Mouse (Mus musculus) ES-CJ7 (cell line): ENCODE results near the gene Ogfod3.
A peak's percentile ranks its signal among the peaks of the same experiment; 100 is the strongest.

Source experiments
- DNase-seq: peaks from one replicate; pipeline ENCODE4 v3.0.0; 2011; ENCODE audit warnings: low read depth, low spot score

Gene Ogfod3

DNA sequence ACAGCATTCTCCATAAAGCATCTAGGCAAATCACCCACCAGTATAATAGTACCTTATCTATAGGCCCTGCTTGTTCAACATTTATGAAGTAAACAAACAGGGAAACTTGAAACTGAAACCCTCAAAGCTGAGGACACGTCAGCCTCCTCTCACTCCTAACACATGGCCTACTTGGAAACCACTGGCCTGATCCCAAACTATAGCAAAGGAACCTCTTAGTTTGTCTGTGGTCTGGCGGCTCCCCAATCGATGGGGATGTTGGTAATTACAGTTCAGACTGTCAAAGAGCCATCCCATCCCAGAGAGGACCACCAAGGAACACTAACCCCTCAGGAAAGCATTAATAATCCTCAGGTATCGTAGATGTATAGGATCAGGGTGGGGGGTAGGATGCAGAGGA lies 4.7 kb downstream of the Ogfod3 start:
- no peak for DNase-seq

DNA sequence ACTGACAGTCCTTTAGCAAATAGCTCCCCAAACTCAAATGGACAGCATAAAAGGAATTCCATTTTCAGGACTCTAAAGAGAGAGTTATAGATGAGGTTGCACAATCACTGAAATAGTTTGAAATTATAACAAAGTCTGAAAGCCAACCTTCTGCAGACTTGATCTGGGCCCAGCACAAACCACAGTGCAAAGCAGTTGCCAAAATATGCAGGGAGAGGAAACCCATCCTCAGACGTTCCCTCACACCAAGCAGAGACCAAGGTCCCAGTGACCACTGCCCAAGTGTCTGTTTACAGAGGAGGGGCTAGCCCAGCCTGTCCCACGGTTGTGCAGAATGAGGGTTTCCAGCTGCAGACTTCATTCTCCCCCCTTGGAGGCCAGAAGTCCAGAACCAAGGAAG lies 5.9 kb downstream of the Ogfod3 start:
- no peak for DNase-seq

DNA sequence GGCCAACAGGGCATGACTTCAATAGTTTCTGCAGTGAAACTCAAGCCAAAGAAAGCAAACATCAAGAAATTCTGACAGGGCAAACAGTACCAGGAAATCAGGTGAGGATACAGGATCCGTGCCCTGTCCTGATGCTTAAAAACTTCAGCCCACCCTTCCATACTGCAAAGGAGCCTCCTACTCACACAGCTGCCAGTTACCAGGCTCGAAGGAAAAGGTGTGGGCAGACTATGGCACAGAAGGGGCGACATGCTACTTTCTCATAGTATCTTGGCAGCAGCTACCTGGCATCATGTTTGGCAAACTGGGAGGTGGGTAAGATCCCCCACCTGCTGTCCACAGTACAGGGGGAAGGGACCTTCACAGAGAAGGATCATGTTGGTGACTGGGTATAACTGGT lies 11.1 kb downstream of the Ogfod3 start:
- no peak for DNase-seq

DNA sequence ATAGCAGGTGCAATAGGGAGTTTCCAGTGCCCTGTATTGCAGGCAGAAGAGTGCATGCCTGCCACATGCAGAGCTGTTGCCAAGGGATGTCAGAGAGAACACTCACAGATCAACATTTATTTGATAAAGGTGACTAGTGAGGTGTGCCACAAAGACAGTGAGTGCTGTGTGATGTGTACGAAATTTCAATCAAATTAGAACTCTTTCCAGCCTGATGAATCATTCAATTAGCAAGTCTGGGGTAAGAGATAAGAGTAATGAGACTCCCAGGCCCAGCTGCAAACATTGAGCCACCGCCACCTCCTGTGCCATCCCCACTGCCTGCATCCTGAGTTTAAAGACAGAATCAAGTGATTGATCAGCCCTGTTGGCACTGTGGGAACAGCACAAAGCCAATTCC lies 11.8 kb downstream of the Ogfod3 start:
- no peak for DNase-seq

DNA sequence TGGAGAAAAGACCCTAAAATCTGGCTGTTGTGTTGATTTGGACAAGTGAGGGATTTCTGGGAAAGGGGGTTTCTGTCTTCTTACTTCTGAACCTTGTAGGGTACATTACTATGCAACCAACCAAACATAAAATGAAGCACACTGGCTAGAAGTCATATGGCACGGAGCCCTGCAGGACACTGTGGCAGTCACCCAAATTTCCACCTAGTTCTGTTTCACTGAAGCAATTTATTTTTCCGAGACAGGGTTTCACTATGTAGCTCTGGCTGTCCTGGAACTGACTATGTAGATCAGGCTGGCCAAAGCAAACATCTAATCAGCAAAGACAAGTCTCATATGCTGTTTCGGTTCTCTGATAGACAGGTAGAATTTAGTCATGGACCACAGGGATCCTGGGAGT lies 14.8 kb downstream of the Ogfod3 start:
- DNase-seq = no peak

DNA sequence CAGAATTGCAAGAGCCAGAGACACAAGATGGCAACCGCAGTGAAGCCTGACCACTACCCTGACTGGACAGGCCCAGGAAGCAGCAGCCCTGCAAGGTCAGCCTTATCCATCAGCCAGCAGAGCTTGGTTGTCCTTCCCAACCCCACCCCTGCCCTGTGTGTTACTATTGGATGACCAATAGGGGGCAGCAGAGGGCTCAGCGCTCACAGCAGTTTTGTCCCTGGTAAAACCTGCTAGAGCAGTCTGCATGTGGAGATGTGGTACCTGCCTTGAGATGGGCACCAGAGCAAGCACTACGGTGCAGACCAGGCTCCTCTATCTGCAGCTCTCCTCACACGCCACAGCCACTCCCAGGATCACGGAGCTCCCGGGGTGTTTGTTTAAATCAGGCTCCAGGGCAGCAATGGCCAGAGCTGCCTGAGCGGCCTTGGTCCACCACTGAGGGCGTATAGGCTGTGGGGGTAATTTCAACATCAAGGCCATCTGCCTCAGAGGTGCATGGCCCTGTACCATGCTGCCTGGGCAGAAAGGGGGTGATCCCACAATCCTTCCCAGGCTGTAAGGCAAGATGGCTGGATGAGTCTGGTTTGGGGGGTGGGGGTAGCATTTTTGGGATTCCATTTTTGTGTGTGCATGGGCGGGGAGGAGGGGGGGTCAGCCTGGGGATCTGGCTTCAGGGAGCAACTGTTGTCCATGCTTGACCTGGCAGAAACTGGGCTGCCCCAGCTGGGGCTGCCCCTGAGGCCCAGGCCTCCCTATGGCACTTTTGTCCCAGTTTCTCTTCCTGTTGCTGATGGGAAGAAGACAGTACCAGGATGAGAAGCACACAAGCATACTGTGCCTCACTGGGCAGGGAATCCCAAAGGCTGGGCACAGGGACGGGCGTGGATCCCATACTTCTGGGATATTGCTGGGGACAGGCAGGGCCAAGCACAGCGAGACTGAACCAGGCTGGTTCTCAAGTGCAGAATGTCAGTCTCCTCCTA lies 27.9 kb downstream of the Ogfod3 start:
- DNase-seq = peak; percentile 69

DNA sequence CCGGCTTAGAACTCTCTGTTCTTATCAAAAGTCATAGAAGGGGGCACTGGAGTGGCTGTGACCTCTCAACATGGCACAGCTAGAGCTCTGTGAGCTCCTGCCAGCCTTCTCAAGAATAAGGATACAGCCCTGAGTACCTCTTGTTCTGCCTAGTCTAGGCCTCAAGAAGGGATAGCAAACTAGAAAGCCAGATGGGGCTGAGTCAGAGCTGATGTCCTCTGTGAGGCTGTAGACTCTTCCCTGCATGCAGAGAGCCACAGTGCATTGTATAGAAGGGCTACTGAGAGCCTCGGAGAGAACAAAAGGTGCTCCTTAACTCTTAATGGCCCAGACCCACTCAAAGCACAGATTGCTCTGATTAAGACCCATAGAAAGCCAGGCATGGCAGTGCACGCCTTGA lies 30.3 kb downstream of the Ogfod3 start:
- DNase-seq = no peak

DNA sequence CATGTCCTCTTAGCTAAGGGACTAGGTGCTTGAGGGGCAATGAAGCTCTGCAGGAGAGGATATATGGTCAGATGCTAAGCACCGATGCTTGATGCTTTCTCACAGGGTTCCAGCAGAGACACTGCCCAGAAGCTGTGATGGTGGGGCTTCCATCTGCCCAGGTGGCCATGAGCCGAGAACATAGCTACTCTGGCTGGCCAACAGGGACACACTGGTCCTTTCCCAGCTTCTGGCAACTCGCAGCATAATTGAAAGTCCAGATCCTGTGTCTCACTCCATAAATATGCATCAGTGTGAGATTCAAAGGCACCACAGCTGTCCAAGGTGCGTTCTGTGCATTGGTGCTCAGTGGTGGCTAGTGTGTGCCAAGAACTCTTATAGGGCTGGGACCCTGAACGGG lies 31.3 kb downstream of the Ogfod3 start:
- DNase-seq = no peak

DNA sequence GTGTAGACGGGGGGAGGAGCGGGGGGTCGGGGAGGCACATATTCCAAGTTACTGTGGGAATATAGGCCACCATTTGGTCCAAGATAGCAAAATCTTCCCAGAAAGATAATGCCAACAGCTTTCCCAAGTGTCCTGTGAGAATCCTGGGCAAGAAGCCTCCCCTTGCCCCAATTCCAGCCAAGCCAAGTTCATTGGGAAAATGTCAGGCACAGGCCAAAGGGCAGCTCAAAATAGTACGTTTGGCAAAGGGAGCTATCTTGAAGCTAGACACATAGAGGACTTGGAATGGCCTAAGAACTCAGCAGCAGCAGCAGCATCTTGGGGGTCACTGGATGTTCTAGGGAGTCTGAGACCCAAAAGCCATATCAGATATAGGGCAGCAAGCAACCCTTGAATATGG lies 40.8 kb downstream of the Ogfod3 start:
- DNase-seq = no peak

DNA sequence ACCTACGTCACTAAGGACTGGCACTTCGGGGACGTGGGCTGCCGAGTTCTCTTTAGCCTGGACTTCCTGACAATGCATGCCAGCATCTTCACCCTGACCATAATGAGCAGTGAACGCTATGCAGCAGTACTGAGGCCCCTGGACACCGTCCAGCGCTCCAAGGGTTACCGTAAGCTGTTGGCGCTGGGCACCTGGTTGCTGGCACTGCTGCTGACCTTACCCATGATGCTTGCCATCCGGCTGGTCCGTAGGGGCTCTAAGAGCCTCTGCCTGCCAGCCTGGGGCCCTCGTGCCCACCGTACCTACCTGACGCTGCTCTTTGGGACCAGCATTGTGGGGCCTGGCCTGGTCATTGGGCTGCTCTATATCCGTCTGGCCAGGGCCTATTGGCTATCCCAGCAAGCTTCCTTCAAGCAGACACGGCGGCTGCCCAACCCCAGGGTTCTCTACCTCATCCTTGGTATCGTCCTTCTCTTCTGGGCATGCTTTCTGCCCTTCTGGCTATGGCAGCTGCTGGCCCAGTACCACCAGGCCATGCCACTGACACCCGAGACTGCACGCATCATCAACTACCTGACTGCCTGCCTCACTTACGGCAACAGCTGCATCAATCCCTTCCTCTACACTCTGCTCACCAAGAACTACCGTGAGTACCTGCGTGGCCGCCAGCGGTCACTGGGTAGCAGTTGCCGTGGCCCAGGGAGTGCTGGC lies 43.7 kb downstream of the Ogfod3 start:
- no peak for DNase-seq

DNA sequence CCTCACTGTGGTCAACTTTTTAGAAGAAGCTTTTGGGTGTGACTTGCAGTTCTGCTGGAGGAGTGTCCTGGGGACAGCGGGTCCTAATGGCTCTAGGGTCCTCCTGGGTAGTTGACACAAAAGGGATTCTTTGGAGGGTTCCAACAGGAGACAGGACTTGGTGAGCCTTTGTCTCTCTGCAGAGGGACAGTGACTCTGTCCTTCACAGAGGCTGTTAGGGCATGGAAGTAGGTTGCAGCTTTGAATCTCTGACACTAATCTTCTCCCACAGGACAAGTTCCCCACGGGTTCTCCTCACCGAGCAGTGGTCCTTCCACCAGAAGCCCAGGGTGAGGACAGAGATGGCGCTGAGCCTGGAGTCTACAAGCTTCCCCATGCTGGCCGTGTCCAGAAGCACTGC lies 44.5 kb downstream of the Ogfod3 start, which contains the start of gene Uts2r:
TSS of gene Uts2r (plus strand) at position 301 of the 400 bp plus-strand sequence.
- no peak for DNase-seq

DNA sequence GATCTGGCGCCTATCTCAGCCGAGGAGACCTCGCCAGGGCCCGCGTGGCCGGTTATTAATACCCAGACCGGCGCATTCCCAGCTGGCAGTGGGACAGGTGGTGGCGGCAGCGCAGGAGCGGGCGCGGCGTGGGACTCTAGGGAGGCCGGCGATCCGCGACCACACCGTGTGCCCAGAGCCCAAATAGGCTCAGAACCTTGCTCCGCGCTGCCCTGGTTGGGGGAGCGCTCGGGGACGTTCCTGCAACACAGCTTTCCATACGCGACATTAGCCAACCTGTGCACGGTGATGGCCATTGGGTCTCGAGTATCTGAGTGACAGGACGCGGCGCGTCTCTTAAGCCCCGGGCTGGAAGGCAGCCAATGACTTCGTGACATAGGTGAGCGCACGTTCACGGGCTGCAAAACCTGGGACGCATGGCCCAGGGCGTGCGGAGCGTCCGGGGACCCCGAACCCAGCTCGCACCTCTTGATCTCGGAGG lies 48.1 kb downstream of the Ogfod3 start:
- peak; percentile 28 for DNase-seq

DNA sequence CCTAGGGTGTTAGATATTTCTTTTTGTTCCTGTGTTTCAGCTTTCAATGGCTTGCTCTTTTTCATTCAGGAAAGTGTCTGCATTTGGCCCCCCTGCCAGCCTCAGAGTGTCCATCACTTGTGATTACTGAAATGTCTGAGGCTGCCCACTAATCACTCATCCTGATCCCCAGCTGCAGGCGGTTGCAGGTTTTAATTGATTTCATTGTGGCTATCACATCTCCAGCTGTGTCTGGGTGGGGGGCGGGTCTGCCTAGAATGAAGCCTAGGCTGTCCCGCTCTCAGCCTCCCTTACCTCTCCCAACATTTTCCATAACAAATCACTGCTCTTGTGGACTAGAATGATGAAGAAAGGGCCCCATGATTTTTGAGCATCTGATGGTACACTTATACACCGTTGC lies 50.3 kb downstream of the Ogfod3 start:
- peak; percentile 37 for DNase-seq

DNA sequence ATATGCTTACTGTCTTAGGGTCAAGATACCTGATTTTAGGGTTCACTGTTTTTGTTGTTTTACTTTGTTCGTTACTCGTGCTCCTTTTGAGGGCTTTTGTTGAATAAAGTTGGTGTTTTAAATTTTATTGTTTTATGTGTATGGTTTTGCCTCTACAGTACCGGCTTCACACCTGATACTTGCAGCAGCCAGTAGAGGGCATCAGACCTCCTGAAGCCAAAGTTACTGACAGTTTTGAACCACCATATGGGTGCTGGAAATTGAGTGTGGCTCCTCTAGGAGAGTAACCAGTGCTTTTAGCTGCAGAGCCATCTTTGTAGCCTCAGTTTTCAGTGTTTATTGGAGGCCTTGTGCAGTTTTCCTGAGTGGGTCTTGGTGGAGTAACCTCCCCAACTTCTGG lies 56.3 kb downstream of the Ogfod3 start:
- DNase-seq = peak; percentile 45

DNA sequence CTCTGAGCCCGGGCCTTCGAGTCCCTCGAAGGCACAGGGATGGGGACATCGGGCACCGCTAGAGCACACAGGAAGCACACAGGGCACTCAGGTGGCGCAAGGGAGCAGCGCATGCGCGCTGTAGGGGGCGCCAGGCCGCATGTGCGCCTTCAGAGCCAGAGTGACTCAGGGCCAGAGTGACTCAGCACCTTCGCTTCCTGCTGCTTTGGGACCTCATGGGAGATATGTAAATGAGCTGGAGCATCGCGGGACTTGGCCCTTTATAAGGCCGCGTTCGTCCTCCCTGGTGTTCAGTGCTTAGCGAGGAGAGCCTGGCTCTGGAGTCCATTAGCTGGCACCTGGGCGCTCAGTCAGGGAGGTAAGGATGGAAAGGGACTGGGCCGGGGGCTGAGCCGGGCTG lies 58.6 kb downstream of the Ogfod3 start, which contains the start of gene Tex19.1:
TSS of gene Tex19.1 (plus strand) at position 279 of the 400 bp plus-strand sequence.
- peak; percentile 95 for DNase-seq

DNA sequence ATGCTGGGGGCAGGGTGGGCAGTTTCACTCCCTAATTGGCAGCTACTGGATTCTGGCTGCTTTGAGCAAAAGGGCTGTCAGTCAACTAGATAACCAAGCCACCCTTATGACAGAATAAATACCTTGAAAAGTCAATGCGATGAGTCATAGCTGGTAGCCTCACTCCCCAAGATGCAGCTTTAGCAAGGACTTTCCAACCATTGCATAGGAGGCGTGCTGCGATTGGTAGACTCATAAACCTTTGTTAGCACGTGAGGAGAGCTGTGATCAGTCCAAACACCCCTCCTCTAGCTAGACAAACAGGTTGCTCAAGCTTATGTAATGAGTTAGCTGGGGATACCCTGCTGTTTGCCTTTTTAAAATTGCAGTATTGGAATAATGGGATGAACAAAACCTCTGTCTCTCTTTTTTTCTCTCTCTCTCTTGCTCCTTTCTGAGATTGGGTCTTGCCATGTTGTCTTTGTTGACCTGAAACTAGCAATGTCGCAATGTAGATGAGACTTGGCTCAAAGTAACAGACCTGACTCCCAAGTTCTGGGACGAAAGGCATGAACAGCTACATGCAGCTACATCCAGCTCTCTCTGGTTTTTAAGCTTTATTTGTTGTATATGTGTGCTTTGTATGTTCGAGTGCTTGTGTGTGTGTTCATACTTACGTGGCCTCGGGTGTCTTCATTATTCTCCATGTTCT lies 61.0 kb downstream of the Ogfod3 start:
- no peak for DNase-seq

DNA sequence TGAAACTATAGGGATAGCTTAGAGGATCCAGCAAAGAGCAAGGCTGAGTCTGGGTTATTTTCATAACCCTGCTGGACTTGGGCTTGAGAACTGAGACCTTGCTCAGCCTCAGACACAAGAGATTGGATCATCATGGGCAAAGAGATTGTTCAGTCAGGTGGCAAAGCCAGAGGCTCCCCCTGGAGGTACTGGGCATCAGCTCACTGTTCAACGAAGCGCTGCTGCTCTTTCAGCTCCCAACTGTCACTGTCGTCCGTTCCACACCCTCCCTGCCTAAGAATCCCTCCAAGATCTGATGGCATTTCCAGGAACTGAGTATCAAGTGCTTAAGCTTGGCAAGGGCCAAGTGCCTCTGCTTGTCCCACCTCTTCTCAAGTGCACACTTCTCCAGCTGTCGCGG lies 65.8 kb downstream of the Ogfod3 start:
- peak; percentile 19 for DNase-seq

DNA sequence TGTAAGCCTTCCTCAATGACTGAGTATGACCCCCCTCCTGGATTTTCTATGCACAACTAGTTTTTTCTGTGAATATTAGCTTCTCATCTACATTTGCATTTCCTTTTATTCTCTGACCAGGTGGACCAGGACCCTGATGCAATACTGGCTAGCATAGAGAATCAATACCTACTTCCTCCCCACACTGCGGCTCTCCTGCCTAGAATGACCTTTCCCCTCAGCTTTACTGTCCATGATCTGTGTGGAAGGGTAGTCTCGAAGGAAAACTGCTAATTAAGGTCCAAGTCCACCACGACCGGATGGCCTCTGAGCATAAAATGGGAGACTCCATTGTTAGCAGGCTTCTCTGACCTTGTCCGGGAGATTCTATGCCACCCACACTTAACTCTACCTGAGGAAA lies 66.8 kb downstream of the Ogfod3 start:
- DNase-seq = no peak

DNA sequence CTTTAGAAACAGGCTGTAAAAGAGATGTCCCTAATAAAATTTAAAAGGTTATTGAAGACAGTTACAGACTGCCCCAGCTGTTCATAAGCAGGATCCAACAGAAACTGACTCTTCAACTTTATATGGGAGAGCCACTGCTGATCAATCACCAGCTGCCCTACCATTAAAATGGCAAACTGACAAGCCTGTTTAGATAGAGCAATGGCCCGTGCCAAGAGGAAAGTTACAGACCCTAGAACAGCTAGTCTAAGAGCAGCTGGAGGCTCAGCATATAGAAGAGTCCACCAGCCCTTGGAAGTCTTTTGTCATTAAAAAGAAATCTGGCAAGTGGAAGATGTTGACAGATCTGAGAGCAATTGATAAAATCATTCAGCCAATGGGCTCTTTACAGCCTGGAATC lies 69.9 kb downstream of the Ogfod3 start:
- DNase-seq = no peak

DNA sequence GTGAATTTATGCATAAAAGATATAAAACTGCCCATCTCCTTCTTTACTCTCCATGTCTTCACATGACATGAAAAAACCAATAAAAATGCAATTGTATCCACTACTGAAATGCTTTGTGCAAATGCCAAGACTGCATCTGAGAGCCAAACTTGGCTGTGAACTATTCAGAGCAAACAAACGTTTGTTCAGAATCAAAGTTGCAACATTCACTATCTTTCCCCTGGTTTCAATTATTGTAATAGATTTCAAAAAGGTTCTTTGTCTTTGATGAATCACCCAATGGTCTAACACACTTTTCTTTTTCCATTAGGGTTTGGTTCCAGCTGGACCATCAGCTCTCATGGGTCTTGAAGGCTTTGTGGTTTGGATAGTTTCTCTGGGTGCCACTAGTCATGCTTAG lies 74.9 kb downstream of the Ogfod3 start:
- DNase-seq = no peak
